Mouse (Mus musculus) frontal cortex, postnatal 10 days (tissue): Measurements from ENCODE around the gene Arhgef2.
"Not testable (repeated sequence)": the region's sequence is repeated elsewhere in the genome, so short reads cannot be mapped to it uniquely, and the experiment has no call there.

Experiments
- DNase-seq, 2 experiments: peaks; one replicate each; pipeline ENCODE4 v3.0.0; 2022; ENCODE audit warnings: low spot score in 2 of 2, mixed read lengths in 1 of 2

Arhgef2 gene

DNA sequence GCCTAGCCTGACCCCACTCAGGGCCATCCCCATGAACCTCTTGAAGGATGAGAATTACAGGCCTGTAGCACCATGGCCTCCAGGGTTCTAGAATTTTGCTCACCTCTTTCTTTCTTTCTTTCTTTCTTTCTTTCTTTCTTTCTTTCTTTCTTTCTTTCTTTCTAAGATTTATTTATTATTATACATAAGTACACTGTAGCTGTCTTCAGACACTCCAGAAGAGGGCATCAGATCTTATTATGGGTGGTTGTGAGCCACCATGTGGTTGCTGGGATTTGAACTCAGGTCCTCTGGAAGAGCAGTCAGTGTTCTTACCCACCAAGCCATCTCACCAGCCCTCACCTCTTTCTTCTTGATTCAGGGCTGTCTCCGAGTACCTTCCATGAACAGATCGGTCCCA, at the start of gene Arhgef2:
Gene Arhgef2, plus strand, starts transcription at position 301 of the 400 bp plus-strand sequence.
- not testable (repeated sequence) for DNase-seq

DNA sequence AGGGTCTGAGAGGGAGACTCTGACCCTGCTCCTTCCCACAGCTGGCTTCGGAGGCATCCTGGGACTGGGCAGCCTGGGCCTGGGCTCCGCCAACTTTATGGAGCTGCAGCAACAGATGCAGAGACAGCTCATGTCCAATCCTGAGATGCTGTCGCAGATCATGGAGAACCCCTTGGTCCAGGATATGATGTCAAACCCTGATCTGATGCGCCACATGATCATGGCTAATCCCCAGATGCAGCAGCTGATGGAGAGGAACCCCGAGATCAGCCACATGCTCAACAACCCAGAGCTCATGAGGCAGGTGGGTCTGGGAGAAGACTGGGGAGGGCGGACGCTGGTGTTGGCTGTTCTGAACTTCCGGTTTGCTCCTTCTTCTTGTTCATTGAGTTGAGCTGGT, 49.1 kb upstream of the Arhgef2 start:
- DNase-seq: no peak

DNA sequence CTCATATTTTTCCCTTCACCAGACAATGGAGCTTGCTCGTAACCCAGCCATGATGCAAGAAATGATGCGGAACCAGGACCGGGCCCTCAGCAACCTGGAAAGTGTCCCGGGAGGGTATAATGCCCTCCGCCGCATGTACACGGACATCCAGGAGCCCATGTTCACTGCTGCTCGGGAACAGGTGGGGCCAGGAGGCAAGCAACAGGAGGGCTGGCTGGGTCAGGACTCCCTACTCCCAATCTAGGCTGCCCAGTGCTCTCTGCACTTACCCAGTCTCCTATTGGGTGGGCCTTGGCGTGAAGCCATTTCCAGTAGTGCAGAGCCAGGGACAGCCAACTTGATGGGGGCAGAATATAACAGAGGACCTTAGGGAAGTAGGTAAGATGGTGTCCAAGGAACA, 46.2 kb upstream of the Arhgef2 start:
- DNase-seq: no peak

DNA sequence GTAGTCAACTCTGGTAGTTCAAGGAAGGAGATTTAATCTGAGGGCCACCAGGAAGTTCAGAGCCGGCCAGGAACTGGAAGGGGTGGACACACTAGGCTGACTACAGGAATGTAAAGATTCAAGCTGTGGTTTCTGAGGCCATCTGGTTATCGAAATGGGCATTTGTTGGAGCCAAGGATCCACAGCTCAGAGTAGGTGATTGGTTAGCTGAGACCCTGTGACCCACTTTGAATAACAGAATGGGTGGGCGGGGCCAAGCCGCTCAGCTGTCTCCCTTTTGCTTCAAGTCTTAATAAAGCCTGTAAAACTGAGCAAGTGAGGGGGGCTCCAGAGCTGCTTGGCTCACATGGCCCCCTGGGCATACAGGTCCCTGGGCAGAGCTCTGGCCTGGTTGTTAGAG, 43.8 kb upstream of the Arhgef2 start:
- no peak for DNase-seq

DNA sequence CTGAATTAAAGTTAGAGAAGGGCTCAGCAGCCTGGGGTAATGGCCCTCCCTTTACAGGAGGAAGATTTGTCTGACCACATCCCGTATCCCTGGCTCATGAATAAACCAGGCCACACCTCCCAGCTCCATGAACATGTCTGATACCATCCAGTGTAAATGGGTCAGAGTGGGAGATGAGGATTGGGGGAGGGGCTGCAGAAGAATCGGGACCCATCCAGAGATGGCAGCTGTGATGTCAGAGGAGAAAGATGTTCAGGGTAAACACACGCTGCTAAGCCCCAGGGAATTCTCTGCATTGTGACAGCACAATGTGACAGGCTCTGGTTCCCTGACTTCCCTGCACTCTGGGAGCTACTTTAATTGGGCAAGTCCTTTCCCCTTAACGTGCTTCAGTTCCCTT, 42.3 kb upstream of the Arhgef2 start:
- DNase-seq: no peak

DNA sequence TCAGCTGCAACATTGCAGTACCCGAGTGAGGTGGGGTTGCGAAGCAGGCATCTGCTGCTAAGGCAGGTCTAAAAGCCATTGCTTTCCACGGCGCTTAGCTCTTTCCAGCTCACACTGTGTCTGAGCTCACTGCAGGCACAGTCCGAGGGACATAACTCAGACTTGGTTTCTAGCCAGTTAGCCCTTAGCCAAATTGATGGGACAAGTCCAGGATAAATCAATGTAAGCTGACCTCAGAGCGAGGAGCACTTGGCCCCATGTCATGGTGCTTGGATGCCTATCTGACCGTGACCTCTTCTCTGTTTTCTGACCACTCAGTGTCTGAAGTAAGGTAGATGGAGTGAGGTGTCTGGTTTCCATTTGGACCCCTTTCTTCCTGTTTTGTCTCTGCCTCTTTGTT, 41.8 kb upstream of the Arhgef2 start:
- no peak for DNase-seq

DNA sequence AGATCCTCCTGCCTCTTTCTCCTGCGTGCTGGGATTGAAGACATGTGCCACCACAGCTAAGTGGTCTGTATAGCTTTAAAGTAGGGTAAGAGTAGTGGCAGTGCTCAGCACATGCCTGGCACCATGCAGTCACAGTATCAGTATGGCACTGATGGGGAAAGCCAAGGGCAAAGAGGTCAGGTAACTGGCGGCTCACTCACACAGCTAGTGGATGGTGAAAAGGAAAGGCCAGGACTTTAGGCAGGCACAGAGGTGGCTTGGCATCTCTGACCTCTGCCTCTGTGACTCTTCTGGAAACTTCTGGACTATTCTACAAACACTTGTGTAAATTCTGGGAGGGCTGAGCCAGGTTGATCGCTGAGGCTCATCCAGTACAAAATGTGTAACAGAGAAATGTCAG, 39.6 kb upstream of the Arhgef2 start:
- no peak for DNase-seq

DNA sequence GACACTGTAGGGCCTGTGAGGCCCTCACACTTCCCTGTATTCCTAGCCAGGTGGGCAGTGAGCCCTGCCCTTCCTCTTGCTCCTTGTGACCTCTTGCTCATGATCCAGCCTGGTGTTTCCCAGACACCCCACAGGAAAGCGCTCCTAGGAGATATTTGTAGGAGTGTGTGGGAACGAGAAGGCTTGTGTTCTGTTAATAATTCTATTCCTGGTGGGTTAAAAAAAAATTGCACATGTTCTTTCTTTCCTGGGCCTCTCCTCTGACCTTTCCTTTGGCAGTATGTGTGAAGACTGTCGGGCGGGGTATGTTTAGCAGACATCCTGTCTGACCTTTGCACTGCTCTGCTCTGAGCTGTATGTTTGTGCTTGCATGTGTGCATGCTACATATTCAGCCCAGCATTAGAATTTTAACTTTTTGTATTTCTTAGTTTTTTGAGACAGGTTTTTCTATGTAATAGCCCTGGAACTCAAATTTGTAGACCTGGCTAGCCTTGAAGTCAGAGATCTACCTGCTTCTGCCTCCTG, 39.2 kb upstream of the Arhgef2 start:
- no peak for DNase-seq

DNA sequence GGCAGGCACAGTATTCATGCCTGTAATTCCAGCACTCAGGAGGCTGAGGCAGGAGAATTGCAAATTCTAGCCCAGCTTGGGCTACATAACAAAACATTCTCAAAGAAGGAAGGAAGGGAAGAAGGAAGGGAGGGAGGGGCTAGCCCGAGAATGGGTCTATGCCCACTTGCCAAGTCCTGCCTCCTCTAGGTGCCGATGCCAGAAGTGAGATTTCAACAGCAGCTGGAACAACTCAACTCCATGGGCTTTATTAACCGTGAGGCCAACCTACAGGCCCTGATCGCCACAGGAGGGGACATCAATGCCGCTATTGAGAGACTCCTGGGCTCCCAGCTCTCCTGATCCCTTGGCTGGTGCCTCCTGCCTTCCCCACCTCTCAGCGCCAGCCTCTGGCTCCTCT, 37.9 kb upstream of the Arhgef2 start:
- DNase-seq: no peak

DNA sequence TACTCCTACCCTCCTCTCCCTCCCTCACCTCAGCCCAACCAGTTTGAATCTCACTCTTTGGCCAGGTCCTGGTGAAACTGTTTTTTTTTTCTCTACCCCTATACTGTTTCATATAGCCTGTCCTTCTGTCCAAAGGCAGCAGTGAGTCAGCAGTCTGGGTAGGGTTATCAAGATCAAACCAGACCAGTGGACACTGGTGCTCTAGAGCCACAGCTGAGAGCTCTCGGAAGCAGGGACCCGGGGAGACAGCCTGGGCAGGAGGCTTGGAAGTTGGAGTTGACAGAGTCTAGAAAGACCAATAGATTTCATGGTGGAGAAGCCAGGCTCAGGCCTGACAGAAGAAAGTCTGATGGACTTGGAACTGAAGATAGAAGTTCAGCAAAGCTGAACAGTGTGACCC, 37.2 kb upstream of the Arhgef2 start:
- no peak for DNase-seq

DNA sequence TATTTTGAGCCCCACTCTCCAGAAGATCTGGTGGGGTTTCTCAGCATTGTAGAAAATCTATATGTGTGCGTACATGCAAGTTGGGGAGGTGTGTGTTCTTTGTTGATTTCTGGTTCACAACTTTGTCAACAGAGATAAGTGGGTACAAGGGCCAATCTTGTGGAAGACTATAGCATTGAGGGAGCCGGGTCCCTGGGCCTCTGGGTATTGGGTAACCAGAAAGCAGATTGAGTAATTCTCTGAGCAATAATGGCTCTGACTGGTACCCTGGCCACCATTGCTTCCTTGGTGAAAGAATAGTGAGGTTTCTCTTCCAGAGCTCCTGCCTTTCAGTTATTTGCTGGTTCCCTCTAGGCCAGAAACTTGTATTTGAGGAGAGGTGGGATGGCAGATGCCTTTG, 36.7 kb upstream of the Arhgef2 start:
- no peak for DNase-seq

DNA sequence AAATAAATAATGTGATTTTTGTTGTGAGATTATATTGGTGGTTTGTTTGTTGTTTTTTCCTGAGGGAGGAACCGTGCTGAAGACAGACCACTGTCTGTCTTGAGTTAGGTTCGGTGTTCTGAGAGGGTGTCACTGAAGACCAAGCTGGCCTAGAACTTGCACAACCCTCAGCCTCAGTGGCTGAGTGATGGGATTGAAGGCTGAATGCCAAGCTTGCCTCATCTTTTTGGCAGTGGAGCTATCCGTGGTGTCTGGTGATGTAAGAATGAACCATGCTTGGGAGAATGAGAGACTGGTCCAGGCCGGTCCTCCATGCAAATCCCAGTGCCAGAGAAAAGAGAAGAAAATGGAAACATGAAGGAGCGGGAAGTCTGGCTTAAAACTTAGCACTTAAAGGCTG, 36.1 kb upstream of the Arhgef2 start:
- no peak for DNase-seq

DNA sequence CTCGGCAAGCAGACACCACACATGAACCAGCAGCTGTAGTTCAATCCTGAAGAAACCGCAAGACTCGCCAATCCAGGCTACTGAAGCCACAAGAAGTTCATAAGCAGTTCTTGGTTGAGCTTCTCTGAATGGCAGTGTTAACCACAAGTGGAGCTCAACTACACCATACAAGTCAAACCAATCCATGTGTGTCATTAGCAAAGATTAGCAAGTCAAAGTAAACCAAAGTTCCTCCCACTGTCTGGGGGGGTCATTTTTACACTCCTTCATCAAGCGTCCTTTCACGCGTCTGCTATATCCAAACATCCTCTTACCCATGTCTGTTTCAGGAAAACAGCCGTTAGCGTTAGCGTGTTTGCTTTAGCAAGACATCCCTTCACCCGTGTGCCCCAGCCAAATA, 35.4 kb upstream of the Arhgef2 start:
- DNase-seq: no peak

DNA sequence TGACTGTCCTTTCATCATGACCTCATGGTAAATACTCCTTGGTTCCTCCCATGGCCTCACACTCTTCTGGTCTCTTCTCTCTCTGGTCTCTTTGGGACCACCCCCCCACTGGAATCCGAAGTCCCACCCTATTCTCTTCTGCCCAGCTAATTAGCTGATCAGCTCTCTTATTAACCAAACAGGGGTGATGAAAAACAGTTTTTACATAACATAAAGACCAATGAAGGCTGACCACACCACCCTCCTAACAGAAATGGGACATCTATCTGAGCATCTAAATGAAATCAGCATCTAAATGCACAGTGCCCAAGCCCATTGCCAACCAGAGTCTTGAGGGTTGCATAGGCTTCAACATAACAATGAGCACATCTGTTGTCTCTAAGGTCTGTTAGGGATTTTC, 33.9 kb upstream of the Arhgef2 start:
- DNase-seq: no peak

DNA sequence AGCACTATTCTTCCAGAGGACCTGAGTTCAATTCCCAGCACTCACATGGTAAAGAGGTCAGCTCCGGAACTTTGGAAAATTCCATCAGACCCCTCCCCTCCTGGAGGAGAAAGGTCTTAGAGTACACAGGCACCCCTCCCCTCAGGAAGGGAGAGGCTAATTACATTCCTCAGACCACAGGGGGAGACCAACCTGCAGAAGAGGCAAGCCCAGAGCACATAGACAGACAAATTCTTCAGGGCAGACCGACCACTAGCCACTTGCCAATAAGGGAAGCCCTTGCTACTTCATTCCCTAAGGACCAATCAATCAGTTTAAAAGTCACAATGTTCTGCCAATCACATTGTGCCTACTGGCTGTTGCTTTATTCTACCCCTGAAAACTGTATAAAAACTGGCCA, 32.9 kb upstream of the Arhgef2 start:
- DNase-seq: no peak

DNA sequence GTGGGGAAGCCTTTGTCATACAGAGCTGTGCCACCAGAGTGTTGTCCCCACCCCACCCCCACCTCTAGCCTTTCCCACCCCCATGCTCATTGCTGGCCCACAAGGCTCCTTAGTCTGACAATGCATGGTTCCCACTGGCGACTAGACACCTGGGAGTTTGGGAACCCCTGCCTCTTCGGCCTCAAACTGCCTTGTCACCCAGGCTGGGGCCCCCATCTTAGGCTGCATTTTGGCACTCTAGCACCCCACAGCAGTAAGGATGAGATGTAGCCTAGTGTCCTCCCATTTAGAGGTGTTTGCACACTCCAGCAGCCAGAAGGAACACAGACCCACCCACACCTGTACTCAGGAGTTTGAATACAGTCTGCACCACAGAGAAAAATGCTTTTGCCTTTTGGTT, 32.0 kb upstream of the Arhgef2 start:
- no peak for DNase-seq

DNA sequence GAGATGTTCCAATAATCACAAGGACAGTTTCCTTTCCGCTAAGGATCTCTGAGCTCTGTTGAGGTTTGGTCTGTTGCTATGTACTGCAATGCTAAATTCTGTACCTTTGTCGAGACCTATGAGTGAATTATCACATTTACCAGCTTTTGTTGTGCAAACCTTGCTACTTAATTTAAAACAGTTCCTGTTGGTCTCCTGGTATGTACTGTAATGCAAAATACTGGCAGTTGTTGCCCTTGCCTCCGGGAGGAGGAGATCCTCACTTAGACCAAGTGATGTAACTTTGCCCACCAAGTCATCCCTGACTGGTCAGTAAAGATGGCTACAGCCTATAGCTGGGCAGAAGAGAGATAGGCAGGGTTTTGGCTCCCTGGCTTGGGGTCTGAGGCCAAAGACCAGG, 30.2 kb upstream of the Arhgef2 start, which contains the start of gene Ssr2:
Gene Ssr2, plus strand, starts transcription at position 337 of the 400 bp plus-strand sequence.
- no peak for DNase-seq

DNA sequence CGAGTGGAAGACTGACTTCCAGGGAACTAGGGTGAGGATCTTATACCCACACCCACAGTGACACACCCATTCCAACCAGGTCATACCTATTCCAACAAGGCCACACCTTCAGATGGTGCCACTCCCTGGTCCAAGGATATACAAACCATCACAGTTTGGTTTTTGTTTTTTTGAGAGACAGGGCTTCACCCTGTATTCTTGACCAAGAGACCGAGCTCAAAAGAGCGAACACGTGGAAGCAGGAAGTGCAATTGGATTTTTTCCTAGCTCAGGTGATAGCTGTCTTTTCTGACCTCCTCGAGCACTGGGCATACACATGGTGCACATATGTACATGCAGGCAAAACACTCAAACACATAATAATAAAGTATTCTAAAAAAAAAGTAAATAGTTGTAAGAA, 27.9 kb upstream of the Arhgef2 start:
- not testable (repeated sequence) for DNase-seq

DNA sequence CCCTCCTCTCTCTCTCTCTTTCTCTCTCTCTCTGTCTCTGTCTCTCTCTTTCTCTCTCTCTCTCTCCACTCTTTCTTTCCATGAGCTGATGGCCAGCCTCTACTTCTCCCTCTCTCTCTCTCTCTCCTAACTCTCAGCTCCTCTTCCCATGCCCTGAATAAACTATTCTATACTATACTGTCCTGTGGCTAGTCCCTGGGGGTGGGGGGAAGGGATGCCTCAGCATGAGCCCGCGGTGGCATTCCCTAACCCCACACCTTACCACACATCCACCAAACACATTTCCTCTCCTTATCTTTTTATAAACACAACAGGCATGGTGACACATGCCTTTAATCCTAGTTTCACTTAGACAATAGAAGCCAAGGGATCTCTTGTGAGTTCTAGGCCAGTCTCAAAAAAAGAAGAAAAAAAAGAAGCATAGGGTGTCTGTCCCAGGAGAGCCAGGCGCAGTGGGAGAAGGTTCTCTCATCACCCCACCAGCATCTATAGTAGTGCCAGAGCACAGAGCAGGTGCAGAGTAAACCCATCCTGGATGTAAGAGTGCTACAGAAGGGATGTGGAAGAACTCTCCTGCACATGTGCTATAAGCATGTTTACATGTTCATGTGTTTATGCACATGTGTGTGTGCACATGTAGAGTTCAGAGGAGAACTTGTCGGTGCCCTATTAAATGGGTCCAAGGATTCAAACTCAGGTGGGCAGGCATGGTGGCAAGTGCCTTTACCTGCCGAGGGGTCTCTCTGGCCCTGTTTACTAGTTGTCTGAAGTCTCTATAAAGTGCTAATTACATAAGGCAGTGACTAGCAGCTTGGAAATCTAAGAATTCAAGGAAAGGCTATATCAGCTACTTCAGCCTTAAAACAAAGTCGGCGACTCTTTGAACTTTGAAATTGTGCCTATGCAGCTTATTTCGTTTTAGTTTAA, 27.0 kb upstream of the Arhgef2 start:
- DNase-seq: no peak

DNA sequence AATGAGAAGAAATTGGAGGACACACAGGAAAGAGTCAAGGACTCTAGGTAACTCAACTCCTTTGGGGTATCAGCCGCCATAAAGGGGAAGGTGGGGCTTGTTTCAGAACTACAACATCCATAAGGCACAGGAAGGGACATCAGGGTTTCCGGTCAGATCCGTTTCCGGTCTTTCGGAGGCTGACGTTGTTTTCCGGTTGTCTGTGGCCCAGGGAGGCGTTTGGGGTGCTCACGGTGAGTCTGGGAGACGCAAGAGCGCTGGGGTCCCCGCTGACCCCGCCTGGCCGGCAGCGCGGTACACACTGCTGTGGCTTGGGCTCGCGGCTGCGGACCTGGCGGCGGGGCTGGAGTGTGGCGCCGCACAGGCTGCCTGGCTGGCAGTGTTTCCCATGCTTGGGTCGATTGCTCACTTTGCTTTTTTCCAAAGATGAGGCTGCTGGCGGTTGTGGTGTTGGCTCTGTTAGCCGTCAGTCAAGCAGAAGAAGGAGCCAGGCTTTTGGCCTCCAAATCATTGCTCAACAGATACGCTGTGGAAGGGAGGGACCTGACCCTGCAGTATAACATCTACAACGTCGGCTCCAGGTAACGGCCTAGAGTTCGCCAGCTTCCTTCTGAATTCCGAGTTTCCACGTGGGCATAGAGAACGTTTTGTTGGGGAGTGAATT, 26.2 kb upstream of the Arhgef2 start:
- peak; percentile 69 to 74 for DNase-seq

DNA sequence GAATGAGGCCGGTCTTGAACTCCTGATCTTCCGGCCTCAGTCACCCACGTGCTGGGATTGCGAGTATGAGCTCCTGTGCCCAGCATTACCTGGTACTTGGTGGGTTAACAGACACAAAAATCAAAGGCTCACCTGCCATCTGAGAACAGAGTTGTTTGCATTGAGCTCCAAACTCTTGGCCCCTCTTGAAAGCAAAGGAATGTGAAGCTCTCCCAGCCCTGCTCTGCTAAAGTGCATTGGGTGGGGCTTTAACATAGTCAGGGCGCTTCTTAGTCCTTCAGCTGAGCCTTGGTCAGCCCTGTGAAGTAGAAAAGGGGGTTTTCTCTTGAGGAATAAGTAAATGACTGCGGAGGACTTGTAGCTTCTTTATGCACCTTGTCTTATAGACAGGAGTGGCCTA, 20.0 kb upstream of the Arhgef2 start:
- no peak for DNase-seq

DNA sequence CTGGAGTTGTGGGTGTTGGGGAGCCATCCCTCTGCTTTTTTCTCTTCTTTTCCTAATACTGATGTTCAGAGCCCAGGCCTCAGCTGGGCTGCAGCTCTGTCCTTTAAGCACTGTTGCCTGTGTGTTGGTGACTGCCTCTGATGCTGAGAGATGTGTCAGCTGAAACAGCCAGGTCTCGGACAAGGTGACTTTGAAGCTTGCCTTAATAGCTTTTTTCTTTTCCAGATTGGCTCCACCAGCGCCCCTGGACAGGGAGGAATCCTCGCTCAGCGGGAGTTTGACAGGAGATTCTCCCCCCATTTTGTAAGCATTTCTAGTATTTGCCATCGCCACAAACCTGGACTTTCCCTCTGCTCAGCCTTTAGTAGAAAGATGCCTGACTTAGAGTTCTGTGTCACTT, 19.1 kb upstream of the Arhgef2 start:
- no peak for DNase-seq

DNA sequence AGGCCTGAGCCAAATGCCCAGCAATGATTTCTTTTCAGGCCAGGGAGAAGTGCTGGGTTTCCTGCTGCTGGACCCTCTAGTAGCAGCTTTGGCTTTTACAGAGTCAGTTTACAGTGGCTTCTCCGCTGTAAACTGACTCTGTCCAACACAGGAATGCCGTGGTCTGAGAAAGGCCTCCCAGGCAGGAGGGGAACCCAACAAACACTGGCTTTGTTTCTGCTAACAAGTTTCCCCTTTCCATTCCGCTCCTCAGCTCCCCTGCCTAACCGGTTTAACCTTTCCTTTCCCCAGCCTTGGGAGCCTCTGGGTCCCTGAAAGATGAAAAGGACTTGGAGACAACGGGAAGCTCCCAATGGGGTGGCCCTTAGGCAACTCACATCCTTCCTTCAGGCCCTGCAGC, 15.5 kb upstream of the Arhgef2 start:
- DNase-seq: no peak
